Mouse (Mus musculus): ENCODE measurements at regions not wholly inside any gene's neighbourhood (a gene's known extent, or its start where the extent isn't known, plus 50 kb on each side); places are given as distances from the start of the nearest gene placed in this dataset.
A peak's percentile ranks its signal among the peaks of the same experiment; 100 is the strongest.

DNA sequence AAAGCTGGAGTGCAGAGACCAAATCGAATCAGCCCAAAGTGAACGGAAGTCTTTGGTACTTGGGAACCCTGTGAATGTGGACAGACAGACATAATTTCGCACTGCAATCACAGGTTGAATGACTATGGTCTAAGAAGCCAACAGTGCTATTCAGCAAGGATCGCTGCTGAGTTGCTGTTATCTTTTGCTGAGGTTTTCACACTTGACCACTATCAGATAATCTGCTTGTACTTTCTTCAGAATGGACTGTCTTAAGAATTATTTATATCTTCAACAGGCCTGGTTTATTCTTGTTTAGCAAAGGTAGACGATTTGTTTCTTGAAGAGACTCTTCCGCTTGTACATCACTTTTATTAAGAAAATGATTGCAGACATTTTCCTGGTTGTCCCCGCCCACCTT, 84.3 kb upstream of the Prdm1 start:
- TF ChIP-seq CTCF (IDR thresholded peaks at IDR 0.05 in 2 of 3, conservative IDR thresholded peaks at IDR 0.05 in 1 of 3; ENCODE audit: control insufficient read depth in 1 of 3, insufficient read depth in 1 of 3, low read depth in 2 of 3, low read length in 3 of 3, poor library complexity in 1 of 3, severe bottlenecking in 1 of 3) (no peak), NELFE (IDR thresholded peaks at IDR 0.05; ENCODE audit: low read depth, low read length) (no peak), USF2 (IDR thresholded peaks at IDR 0.05; ENCODE audit: borderline replicate concordance in 1 of 2, insufficient read depth in 1 of 2, low read depth in 1 of 2, low read length in 2 of 2) (no peak), GATA1 (IDR thresholded peaks at IDR 0.05; ENCODE audit: low read depth, low read length) (peak; percentile 80)

Data from MEL (cell line).